Mouse (Mus musculus): ENCODE results near the gene Hspa5.
"Not testable (repeated sequence)": the region's sequence is repeated elsewhere in the genome, so short reads cannot be mapped to it uniquely, and the experiment has no call there.

Hspa5 gene

GRCm38 (mm10) chr2:34808057-34808456 is 36.3 kb downstream of the Hspa5 start:
- no peak for DNase-seq (ENCODE audit: low spot score in 2 of 2)

GRCm38 (mm10) chr2:34809568-34809967 is 37.8 kb downstream of the Hspa5 start:
- DNase-seq (ENCODE audit: low spot score in 2 of 2): no peak

DNA sequence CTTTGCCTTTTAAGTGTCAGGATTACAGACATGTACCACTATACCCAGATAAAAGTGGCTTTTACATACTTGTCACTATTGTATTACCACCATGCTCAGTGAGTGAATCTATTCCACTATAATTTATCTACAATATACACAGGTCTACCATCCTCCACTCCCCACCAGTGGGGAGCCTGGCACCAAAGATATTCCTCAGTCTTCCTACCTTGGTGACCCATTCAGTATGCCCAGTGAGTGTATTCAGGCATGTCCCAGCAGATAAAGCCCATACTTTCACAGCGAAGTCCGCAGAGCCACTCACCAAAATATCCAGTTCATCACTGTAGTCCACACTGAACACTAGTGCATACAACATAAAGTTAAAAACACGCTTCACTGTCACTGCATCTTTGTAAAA is 39.0 kb downstream of the Hspa5 start:
- no peak for DNase-seq (ENCODE audit: low spot score in 2 of 2)

DNA sequence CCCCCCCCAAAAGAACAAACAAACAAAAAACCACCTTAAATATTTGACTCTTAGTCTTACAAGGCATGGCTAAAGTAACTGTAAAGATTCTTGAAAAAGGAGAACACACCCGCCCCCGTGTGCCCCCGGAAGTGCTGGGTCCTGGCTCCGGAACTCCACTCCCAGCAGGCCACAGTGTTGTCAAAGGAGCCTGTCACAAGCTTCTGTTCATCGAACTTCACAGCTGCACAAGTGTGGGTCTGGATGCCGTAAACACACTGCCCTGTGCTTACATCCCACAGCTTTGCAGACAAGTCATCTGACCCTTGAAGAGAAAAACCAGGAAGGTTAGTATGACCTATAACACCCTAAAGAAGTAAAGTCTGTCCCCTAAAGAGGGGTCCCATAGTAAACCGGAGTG is 40.9 kb downstream of the Hspa5 start:
- no peak for DNase-seq (ENCODE audit: low spot score in 2 of 2)

GRCm38 (mm10) chr2:34815893-34816292 is 44.1 kb downstream of the Hspa5 start:
- DNase-seq (ENCODE audit: low spot score in 2 of 2): not testable (repeated sequence)

- no peak for DNase-seq (ENCODE audit: low spot score in 2 of 2)
Observed at GRCm38 (mm10) chr2:34818492-34818891, 46.7 kb downstream of the Hspa5 start.

DNA sequence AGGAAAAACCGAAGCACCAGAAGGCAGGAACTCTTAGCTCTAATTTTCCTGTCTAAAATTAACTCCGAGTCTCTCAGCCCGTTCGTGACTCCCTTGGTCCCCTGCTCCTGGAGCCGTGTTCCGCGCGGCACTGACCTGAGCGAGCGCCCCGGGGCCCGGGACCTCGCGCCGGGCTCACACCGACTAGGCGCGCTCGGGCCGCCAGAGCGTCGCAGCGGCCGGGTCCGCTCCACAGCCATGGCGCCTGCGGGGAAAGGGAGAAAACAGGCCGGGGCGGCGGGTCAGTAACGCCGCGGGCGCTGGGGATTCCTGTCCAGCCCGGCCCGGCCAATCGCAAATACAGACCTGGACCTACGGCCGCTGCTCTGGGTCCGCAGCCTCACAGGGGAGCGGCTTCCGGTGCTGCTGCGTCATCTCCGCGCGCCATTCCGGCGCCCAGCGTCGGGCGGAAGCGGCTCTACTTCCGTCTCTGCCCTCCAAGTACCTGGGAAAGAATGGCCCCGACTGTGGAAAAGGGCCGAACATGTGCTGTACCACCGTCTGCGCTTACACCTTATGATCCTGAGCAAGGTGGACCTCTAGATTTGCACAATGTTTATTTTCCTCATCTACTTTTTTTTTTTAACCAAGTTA is 54.2 kb downstream of the Hspa5 start, which contains the start of gene Fbxw2:
Fbxw2 (minus strand) TSS at position 485 of the 633 bp plus-strand sequence.
- peak; percentile 82 to 83 for DNase-seq (ENCODE audit: low spot score in 2 of 2)

GRCm38 (mm10) chr2:34826460-34827231 is 54.9 kb downstream of the Hspa5 start:
- DNase-seq (ENCODE audit: low spot score in 2 of 2): no peak

Measured in frontal cortex, postnatal 14 days (tissue).